Mouse (Mus musculus) spleen, postnatal 0 days (tissue): Measurements from ENCODE around the gene Spata18. TPM values are rescaled to one million over a fixed set of nuclear protein-coding genes. Genes with fewer than 3 reads are reported as not detected.

Experiments used
- polyA plus RNA-seq: library from polyadenylated mRNA; unstranded; fragments of >200 nt; fragmentation: Nextera tagmentation; extraction: Ambion mirVana; gene quantifications from 2 replicates; pipeline ENCODE4 v1.2.1, GENCODE M21; 2015

Gene Spata18
- polyA plus RNA-seq, result not detected in 2 replicates

GRCm38 (mm10) chr5:73651061-73651854 is at the start of gene Spata18:
Gene Spata18, plus strand, starts transcription at chr5:73651379.

GRCm38 (mm10) chr5:73632291-73632690 is 18.9 kb upstream of the Spata18 start, which contains the start of gene Lrrc66:
Gene Lrrc66, minus strand, starts transcription at chr5:73632526.

GRCm38 (mm10) chr5:73647261-73647900 is 3.8 kb upstream of the Spata18 start, which contains the start of gene Sgcb:
Gene Sgcb, minus strand, starts transcription at chr5:73647790.

Other genes starting within 250 kb of the Spata18 start
- gene Cwh43, start 245.3 kb upstream of the Spata18 start, polyA plus RNA-seq, result not detected in 2 replicates
- gene Dcun1d4, start 170.4 kb upstream of the Spata18 start, polyA plus RNA-seq, result 2.8 and 4.1 TPM in 2 replicates
- gene Lrrc66, start 18.9 kb upstream of the Spata18 start, polyA plus RNA-seq, result 0.28 and 0.42 TPM in 2 replicates
- 5.5 and 8.0 TPM in 2 replicates for gene Sgcb, start 3.6 kb upstream of the Spata18 start, polyA plus RNA-seq